Mouse (Mus musculus): ENCODE results near the gene Tspan5. TPM values are rescaled to one million over a fixed set of nuclear protein-coding genes. Genes with fewer than 3 reads are reported as not detected.

The Tspan5 gene
- polyA plus RNA-seq, 1 experiment from 2014 or later = 25.6 TPM

DNA sequence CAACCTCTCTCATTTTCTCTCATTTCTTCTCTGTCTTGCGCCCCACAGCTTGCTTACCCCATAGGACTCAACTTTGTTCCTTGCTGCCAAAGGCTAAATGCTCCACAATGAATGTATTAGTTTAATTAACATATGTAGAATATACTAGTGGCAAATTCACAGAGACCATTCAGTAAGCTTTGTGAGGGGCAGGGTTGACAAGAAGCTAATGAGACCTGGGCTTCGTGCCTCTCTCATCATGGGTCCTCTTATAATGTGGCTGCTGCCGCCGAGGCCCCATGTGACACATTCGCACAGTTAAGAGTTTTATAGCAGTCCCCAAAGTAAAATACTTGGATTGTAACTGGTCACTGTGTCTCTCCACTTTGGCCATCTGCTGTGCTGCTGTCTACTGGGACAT is 25.0 kb upstream of the Tspan5 start:
- H3K27me3 ChIP-seq = no peaks in the 10 kb centered on the region
- WGBS = 84% methylated on average over 5 of the region's 5 CpGs
- ATAC-seq (ENCODE audit: insufficient number of reproducible peaks, insufficient read depth, low FRiP score, low TSS enrichment, low read depth) = no peak
- H3K9ac ChIP-seq (replicated peaks) = no peak overlapping the region
- no peak overlapping the region for H3K4me2 ChIP-seq
- no peaks in the 10 kb centered on the region for H3K36me3 ChIP-seq
- H3K4me1 ChIP-seq (replicated peaks) = no peaks in the 10 kb centered on the region
- no peak overlapping the region for H3K4me3 ChIP-seq (replicated peaks)
- H3K27ac ChIP-seq = no peak overlapping the region
- H3K9me3 ChIP-seq = no peaks in the 10 kb centered on the region

DNA sequence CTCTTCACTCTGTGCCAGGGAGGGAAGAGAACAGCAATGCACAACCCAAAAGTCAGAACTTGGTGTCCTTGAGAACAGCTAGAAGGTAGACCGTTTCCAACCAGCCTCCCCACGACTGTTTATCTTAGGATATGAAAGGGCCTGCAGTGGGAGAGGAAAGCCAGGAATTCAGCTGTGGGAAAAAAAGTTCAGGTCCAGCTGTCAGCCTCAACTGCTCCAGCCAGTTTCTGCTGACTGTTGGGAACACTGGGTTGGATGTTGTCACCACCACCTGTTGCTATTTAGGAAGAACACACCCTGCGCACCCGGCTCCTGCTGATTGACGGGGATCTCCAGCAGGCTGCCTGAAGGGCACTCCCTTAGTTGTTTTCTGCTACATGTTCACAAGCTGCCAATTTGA is 19.8 kb upstream of the Tspan5 start:
- H3K36me3 ChIP-seq = no peaks in the 10 kb centered on the region
- 0 out of 2 replicates have a peak, but pooled peaks have one; percentile 26 for ATAC-seq (ENCODE audit: insufficient number of reproducible peaks, insufficient read depth, low FRiP score, low TSS enrichment, low read depth)
- no peaks in the 10 kb centered on the region for H3K4me1 ChIP-seq (replicated peaks)
- H3K4me2 ChIP-seq = no peak overlapping the region
- no peak overlapping the region for H3K27ac ChIP-seq
- no peak overlapping the region for H3K4me3 ChIP-seq (replicated peaks)
- H3K9me3 ChIP-seq = no peaks in the 10 kb centered on the region
- 77% methylated on average over 5 of the region's 5 CpGs for WGBS
- no peak overlapping the region for H3K9ac ChIP-seq (replicated peaks)
- no peaks in the 10 kb centered on the region for H3K27me3 ChIP-seq

DNA sequence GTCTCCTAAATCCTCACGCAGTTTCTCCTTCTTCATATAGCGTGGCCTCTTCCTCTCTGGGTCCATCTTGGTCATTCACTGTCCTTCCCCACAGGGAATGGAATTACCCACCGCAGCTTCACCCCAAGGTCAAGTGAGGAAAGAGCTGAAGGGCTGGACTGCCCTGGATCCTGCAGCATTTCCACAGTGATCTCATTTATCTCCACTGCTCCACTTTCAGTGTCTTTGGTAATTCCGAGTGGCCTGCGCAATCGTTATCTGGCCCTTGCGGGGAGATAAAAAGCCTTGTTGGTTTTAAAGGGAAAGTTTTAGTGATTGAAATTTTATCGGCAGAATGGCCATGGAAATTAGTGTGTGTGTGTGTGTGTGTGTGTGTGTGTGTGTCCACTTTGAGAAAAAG is 14.4 kb upstream of the Tspan5 start:
- no peaks in the 10 kb centered on the region for H3K4me1 ChIP-seq (replicated peaks)
- no peak overlapping the region for H3K27ac ChIP-seq
- no peak overlapping the region for H3K9ac ChIP-seq (replicated peaks)
- H3K27me3 ChIP-seq = no peaks in the 10 kb centered on the region; the same call in 1 of the 2 replicates
- no peak overlapping the region for H3K4me2 ChIP-seq
- no peaks in the 10 kb centered on the region for H3K9me3 ChIP-seq
- 88% methylated on average over 8 of the region's 8 CpGs for WGBS
- H3K4me3 ChIP-seq (replicated peaks) = no peak overlapping the region
- ATAC-seq (ENCODE audit: insufficient number of reproducible peaks, insufficient read depth, low FRiP score, low TSS enrichment, low read depth) = no peak
- H3K36me3 ChIP-seq = no peaks in the 10 kb centered on the region

DNA sequence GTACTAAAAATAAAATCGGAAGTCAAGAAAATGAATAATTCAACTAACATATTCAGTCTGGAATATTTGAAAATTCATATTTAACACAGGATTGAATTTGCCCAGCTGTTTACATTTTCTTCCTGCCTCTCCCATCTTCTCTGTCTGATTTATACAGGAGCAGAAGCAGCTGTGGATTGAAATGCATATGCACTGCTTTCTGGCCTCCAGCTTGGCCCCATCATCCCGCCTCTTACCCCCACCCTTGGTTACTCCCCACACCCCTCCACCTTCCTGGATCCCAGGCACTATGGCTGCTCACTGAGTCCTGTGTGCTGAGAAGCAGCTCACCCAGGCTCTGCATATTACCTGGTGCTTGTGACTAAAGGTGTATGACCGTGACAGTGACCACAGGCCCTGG is 13.2 kb upstream of the Tspan5 start:
- no peak overlapping the region for H3K27ac ChIP-seq
- H3K9ac ChIP-seq (replicated peaks) = no peak overlapping the region
- H3K27me3 ChIP-seq = no peaks in the 10 kb centered on the region; the same call in 1 of the 2 replicates
- H3K4me2 ChIP-seq = no peak overlapping the region
- no peaks in the 10 kb centered on the region for H3K9me3 ChIP-seq
- no peaks in the 10 kb centered on the region for H3K36me3 ChIP-seq
- 85% methylated on average over 3 of the region's 3 CpGs for WGBS
- no peak overlapping the region for H3K4me3 ChIP-seq (replicated peaks)
- H3K4me1 ChIP-seq (replicated peaks) = no peaks in the 10 kb centered on the region
- no peak for ATAC-seq (ENCODE audit: insufficient number of reproducible peaks, insufficient read depth, low FRiP score, low TSS enrichment, low read depth)

DNA sequence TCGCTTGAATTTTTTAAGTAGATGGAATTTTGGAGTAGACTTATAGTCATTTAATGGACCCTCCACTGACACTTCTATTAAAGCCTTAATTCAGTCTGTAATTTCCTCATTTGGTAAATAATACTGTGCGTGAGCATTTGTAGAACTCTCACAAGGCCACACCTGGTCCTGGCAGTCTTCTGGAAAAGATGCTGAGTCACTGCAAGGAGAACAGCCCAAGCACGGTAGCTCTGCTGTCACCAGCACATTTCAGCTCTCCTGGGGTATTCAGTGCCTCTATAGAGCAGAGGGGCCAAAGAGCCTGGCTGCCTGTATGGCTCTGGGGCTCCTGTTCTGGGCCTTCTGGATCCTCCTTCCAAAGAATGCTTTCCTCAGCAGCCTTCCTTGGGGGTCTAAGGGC is 11.2 kb upstream of the Tspan5 start:
- Histone ChIP-seq H3K27me3 (no peaks in the 10 kb centered on the region; the same call in 1 of the 2 replicates), H3K9ac (replicated peaks) (no peak overlapping the region), H3K4me2 (no peak overlapping the region), H3K27ac (no peak overlapping the region), H3K4me1 (replicated peaks) (no peaks in the 10 kb centered on the region), H3K36me3 (no peaks in the 10 kb centered on the region), H3K9me3 (no peaks in the 10 kb centered on the region), H3K4me3 (replicated peaks) (no peak overlapping the region)
- WGBS = 68% methylated on average over 3 of the region's 3 CpGs
- no peak for ATAC-seq (ENCODE audit: insufficient number of reproducible peaks, insufficient read depth, low FRiP score, low TSS enrichment, low read depth)

DNA sequence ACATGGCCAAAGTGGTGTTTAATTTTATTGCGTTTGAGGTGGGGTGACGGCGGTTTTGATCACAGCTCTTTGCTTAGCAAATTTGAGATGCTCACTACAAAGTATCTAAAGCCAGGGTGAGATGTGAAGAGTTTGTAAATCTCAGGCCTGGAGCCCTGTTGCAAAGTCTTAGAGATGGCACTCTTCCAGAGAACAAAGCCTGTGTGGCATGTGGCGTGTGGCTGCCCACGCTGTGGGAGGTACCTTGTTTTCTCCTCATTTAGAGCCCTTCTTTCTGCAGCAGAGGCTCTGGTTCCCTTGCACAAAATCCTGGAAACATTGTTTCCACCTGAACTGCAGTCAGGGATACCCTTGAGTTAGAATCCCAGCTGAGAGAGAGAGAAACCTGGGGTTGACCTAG is 6.2 kb upstream of the Tspan5 start:
- WGBS = 88% methylated on average over 5 of the region's 5 CpGs

DNA sequence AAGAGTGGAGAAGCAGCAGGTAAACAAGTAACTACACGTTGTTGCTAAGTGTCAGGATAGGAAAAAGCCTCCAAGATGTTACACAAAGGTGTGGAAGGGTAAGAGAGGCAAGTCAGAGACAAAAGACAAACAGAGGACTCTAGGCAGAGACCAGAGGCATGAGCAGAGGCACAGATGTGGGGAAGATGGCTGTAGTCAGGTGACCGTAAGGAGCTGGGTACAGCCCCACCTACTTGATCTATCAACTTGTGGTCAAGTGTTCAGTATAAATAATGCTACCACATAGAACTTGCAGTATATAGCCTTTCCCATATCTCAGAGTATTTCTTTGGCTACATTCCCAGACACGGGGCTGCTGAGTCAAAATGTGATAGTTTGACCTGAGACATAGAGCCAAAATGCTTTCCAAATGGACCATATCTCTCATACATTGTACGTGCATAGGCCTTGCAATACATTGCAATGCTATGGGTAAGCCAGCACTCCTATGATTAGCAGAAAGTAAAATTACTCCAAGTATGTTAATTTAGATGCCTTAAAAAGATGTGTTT is 2.8 kb upstream of the Tspan5 start:
- H3K4me1 ChIP-seq (replicated peaks) = peaks cover 10% of the 10 kb centered on the region
- WGBS = 88% methylated on average over 4 of the region's 4 CpGs
- H3K4me3 ChIP-seq (replicated peaks) = no peak overlapping the region
- no peaks in the 10 kb centered on the region for H3K36me3 ChIP-seq
- no peak overlapping the region for H3K9ac ChIP-seq (replicated peaks)
- no peak overlapping the region for H3K4me2 ChIP-seq
- no peaks in the 10 kb centered on the region for H3K9me3 ChIP-seq
- peaks cover 15% of the 10 kb centered on the region for H3K27me3 ChIP-seq
- no peak overlapping the region for H3K27ac ChIP-seq
- no peak for ATAC-seq (ENCODE audit: insufficient number of reproducible peaks, insufficient read depth, low FRiP score, low TSS enrichment, low read depth)

More for the DNA sequence above, 6.2 kb upstream of the Tspan5 start:
- H3K27me3 ChIP-seq = peaks cover 5% of the 10 kb centered on the region
- ATAC-seq (ENCODE audit: insufficient number of reproducible peaks, insufficient read depth, low FRiP score, low TSS enrichment, low read depth) = no peak
- H3K9me3 ChIP-seq = no peaks in the 10 kb centered on the region
- no peaks in the 10 kb centered on the region for H3K36me3 ChIP-seq
- no peak overlapping the region for H3K27ac ChIP-seq
- no peak overlapping the region for H3K4me3 ChIP-seq (replicated peaks)
- H3K4me2 ChIP-seq = no peak overlapping the region
- no peaks in the 10 kb centered on the region for H3K4me1 ChIP-seq (replicated peaks)
- no peak overlapping the region for H3K9ac ChIP-seq (replicated peaks)

DNA sequence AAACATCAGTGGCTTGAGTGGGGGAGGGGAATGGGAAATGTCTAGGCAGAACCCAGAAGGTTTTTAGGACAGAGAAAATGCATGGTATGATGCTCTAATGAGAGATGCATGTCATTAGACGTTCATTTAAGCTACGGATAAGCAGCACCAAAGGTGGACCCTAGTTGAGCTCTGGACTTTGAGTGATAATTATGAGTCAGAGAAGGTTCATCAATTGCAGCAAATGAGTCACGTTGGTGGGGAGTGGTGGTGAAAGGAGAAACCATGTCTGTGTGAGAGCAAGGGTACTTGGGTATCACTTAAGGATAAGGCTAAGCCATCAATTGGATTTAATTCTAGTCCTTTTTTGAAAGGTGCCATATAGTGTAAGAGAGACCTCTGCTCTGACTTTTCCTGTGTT is 1.7 kb upstream of the Tspan5 start:
- H3K9ac ChIP-seq (replicated peaks) = no peak overlapping the region
- no peak for ATAC-seq (ENCODE audit: insufficient number of reproducible peaks, insufficient read depth, low FRiP score, low TSS enrichment, low read depth)
- H3K4me2 ChIP-seq = no peak overlapping the region
- H3K9me3 ChIP-seq = no peaks in the 10 kb centered on the region
- H3K27me3 ChIP-seq = peaks cover 15% of the 10 kb centered on the region
- H3K4me1 ChIP-seq (replicated peaks) = peaks cover 16% of the 10 kb centered on the region
- 76% methylated on average over 3 of the region's 3 CpGs for WGBS
- no peak overlapping the region for H3K27ac ChIP-seq
- no peaks in the 10 kb centered on the region for H3K36me3 ChIP-seq
- H3K4me3 ChIP-seq (replicated peaks) = no peak overlapping the region

DNA sequence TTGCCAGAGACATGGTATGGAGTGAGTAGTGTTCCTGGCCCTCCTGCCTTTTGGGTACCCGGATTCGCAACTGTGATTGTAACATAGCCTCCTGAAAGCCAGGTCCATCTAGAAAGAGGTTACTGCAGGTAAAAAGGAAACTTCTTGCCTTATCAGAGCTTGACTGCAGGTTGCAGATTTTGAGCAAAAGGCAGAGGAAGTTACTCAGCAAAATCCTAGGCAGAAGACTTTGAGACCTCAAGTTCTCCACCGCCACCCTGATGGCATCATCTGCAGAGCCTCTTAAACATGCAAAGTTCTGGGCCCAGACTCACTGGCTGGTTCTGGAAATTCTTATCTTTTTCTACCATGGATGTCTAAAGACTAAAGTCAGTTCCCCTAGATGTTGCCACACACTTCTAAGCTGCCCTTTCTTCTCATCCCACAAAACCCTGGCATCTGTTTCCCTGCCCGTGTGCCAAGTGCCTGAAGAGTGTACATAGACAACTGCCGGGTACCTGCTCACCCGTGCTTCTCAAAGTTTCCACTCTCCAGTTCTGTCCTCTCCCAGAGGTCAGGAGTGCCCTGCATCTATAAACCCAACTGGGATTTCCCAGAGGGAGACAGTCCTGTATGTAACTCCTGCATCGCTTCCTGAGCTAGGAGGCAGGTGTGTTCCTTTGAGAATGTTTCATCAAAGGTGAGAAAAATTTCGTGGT is 1.0 kb upstream of the Tspan5 start:
- Histone ChIP-seq H3K4me2 (peak overlapping the region; percentile 71), H3K27ac (no peak overlapping the region), H3K4me1 (replicated peaks) (peaks cover 16% of the 10 kb centered on the region), H3K9ac (replicated peaks) (no peak overlapping the region), H3K9me3 (no peaks in the 10 kb centered on the region), H3K4me3 (replicated peaks) (peak overlapping the region; percentile 88; the same call in 1 of the 2 replicates), H3K36me3 (no peaks in the 10 kb centered on the region), H3K27me3 (peaks cover 15% of the 10 kb centered on the region)
- ATAC-seq (ENCODE audit: insufficient number of reproducible peaks, insufficient read depth, low FRiP score, low TSS enrichment, low read depth) = no peak
- 68% methylated on average over 8 of the region's 8 CpGs for WGBS

DNA sequence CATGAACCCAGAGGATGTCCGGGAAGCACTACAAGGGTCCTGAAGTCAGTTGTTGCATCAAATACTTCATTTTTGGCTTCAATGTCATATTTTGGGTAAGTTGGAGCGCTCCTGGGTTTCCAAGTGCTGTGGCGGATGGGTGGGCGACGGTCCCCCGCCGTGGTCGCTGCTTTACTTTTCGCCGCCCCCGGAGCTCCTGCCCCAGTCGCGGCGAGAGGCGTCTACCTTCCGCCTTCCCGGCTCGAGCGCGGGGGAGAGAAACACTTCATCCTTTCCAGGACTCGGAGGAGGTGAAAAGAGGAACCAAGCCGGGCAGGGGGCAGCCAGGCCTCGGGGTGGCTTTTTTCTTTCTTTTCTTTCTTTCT is 553 bp downstream of the Tspan5 start:
- peaks cover 15% of the 10 kb centered on the region for H3K27me3 ChIP-seq
- ATAC-seq (ENCODE audit: insufficient number of reproducible peaks, insufficient read depth, low FRiP score, low TSS enrichment, low read depth) = peak; percentile 3; the same call in 1 of the 2 replicates
- H3K9me3 ChIP-seq = no peaks in the 10 kb centered on the region
- peaks cover 16% of the 10 kb centered on the region for H3K4me1 ChIP-seq (replicated peaks)
- peak overlapping the region; percentile 88 for H3K9ac ChIP-seq (replicated peaks)
- peak overlapping the region; percentile 88 for H3K4me3 ChIP-seq (replicated peaks)
- WGBS = 2% methylated on average over 23 of the region's 23 CpGs
- H3K27ac ChIP-seq = peak overlapping the region; percentile 72
- peak overlapping the region; percentile 71 for H3K4me2 ChIP-seq
- H3K36me3 ChIP-seq = no peaks in the 10 kb centered on the region

DNA sequence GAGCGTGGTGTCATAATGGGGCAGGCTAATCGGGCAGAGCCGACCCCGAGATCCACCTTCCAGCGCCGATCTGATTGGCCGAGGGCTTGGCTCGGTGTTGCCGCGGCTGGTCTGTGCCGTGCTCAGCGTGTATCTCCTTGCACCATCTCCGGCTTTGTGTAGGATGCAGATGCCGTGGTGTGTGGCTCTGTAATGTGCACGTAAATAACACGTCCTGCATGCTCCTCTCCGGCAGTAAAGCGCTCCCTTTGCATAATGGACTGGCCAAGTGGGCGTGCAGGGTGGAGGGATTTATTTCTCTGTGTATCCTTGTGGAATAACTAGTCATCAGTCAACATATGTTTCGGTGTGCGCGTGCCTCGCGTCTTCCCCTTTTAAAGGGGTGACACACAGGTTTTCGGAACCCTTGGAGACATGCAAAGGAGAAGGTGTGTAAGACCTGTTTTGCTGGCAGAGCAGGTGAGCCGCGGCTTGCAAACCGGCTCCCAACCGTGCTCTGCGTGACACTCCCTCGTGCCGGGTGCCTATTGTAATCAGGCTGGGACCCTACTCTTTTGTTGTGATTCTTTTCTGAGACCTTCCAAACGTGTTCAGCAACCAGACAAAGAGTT is 1.2 kb downstream of the Tspan5 start:
- peak overlapping the region; percentile 88 for H3K9ac ChIP-seq (replicated peaks)
- H3K4me3 ChIP-seq (replicated peaks) = peak overlapping the region; percentile 88
- H3K27ac ChIP-seq = peak overlapping the region; percentile 72; the same call in 1 of the 2 replicates
- under 1% methylated on average over 33 of the region's 33 CpGs for WGBS
- H3K4me2 ChIP-seq = peak overlapping the region; percentile 71
- H3K36me3 ChIP-seq = no peaks in the 10 kb centered on the region
- peaks cover 16% of the 10 kb centered on the region for H3K4me1 ChIP-seq (replicated peaks)
- ATAC-seq (ENCODE audit: insufficient number of reproducible peaks, insufficient read depth, low FRiP score, low TSS enrichment, low read depth) = peak; percentile 71; the same call in 1 of the 2 replicates
- no peaks in the 10 kb centered on the region for H3K9me3 ChIP-seq
- H3K27me3 ChIP-seq = peaks cover 15% of the 10 kb centered on the region

Measured in limb, embryonic 12.5 days (tissue).